Mouse (Mus musculus): ENCODE measurements at regions not wholly inside any gene's neighbourhood (a gene's known extent, or its start where the extent isn't known, plus 50 kb on each side); places are given as distances from the start of the nearest gene placed in this dataset.
A peak's percentile ranks its signal among the peaks of the same experiment; 100 is the strongest.

- TF ChIP-seq POLR2A (IDR thresholded peaks at IDR 0.05; ENCODE audit: insufficient read length, low read depth) (no peak), MAX (IDR thresholded peaks at IDR 0.05; ENCODE audit: low read depth) (no peak), USF1 (IDR thresholded peaks at IDR 0.05; ENCODE audit: low read depth) (peak; percentile 79), MYOG (IDR thresholded peaks at IDR 0.05; ENCODE audit: control insufficient read depth in 1 of 3, insufficient read depth in 1 of 3, insufficient read length in 2 of 3, low read depth in 2 of 3) (no peak), MYOD1 (IDR thresholded peaks at IDR 0.05; ENCODE audit: control insufficient read depth in 1 of 3, insufficient read length in 2 of 3, low read depth in 2 of 3) (no peak), CEBPB (IDR thresholded peaks at IDR 0.05; ENCODE audit: insufficient read depth, poor library complexity, severe bottlenecking) (no peak)
These were observed 1271.1 kb upstream of the Flrt2 start for GRCm38 (mm10) chr12:94420918-94421317.

Data from myocyte (in vitro differentiated cells).